Mouse (Mus musculus): ENCODE results near the gene Btg2. TPM values are rescaled to one million over a fixed set of nuclear protein-coding genes. Genes with fewer than 3 reads are reported as not detected.

Gene Btg2
- polyA plus RNA-seq, 1 experiment from 2014 or later: 26.1 TPM

DNA sequence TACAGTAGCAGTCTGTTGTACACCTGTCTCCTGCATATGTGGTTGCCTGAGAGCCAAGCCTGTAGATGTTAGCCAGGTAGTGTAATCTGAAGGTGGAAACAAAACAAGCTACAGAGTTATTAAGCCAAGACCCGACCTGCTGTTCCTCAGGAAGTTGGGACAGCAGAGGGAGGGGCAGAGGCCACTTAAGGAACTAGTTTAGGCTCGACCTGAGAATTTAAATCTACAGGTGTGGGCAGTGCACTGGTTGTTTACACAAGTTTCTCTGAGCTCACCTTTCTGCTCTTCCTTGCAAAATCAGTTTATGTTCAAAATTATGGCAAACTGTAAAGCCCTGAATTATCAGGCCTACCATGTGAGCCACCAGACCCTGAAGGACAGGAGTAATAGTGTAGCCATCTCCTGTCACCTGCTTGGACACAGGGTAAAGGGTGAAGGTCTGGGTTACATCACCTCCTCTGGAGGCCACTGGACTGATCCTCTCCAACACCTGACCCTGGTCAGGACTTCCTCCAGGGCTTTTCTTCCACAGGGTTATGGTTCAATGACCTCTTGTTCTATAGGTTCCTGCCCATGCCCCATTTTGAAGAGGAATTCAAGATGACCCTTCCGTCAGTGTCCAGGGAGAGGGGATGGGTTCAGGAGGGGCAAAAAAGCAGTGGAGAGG, 27.0 kb upstream of the Btg2 start:
- Histone ChIP-seq H3K36me3 (no peaks in the 10 kb centered on the region), H3K27me3 (ENCODE audit: insufficient read depth, poor library complexity, severe bottlenecking) (peaks cover 19% of the 10 kb centered on the region), H3K4me3 (no peak overlapping the region), H3K27ac (0 out of 2 replicates have a peak overlapping the region, but pooled peaks have one; percentile 42), H3K9me3 (no peaks in the 10 kb centered on the region), H3K4me1 (peaks cover 13% of the 10 kb centered on the region)
- no peak for DNase-seq (ENCODE audit: low spot score)
- 56% methylated on average over 3 of the region's 3 CpGs for WGBS

DNA sequence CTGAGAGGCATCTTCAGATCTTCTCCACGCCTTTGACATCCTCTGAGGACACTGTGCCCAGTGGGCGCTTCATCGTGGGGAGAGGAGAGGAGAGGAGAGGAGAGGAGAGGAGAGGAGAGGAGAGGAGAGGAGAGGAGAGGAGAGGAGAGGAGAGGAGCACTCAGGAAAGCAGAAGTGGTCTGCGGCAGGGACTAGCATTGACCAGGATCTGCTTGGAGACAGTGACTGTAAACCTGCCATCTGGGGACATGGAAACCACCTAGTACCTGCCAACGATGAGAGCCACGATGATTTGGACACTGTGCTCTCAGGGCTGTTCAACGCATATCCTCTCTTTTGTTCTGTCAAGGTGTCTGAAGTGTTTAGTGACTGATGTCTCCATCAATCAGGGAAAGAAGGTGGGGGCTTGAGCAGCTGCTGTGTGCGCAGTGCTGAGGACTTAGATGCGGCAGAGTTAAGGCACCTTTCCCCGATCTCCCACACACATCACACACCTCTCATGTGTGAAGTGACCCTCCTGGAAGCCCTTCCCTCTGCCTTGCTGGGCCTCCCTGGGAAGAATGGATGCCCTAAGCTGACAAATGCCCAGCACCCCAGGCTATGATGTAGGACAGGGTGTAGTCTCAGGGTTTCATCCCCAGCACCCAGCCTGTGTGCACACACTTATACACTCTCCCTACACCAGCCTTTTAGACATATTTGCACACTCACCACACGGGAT, 26.3 kb upstream of the Btg2 start:
- DNase-seq (ENCODE audit: low spot score): no peak
- WGBS: 67% methylated on average over 11 of the region's 11 CpGs
- H3K27me3 ChIP-seq (ENCODE audit: insufficient read depth, poor library complexity, severe bottlenecking): peaks cover 19% of the 10 kb centered on the region
- H3K4me1 ChIP-seq: peaks cover 20% of the 10 kb centered on the region
- 0 out of 2 replicates have a peak overlapping the region, but pooled peaks have one; percentile 42 for H3K27ac ChIP-seq
- no peak overlapping the region for H3K4me3 ChIP-seq
- H3K36me3 ChIP-seq: no peaks in the 10 kb centered on the region
- H3K9me3 ChIP-seq: no peaks in the 10 kb centered on the region

DNA sequence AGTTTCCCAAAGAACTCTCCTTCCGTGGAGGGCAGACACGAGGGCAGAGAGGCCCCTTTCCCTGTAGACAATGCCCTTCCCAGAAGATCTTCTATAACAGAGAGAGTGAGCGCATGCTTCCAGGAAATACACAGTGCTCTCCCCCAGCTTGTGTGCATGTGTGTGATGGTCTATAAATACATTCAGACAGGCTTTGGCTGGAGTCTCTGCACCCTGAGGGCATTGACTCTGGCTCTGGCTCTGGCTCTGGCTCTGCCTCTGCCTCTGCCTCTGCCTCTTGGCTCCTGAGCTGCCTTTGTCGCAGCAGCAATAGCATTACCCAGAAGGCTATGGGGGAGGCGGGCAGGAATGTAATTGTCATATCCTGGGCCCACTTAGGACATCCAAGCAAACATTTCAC, 24.9 kb upstream of the Btg2 start:
- Histone ChIP-seq H3K9me3 (no peaks in the 10 kb centered on the region), H3K27me3 (ENCODE audit: insufficient read depth, poor library complexity, severe bottlenecking) (peaks cover 19% of the 10 kb centered on the region), H3K36me3 (no peaks in the 10 kb centered on the region), H3K27ac (peak overlapping the region; percentile 65; the same call in 1 of the 2 replicates), H3K4me3 (no peak overlapping the region), H3K4me1 (peaks cover 31% of the 10 kb centered on the region)
- DNase-seq (ENCODE audit: low spot score): no peak
- WGBS: 69% methylated on average over 5 of the region's 5 CpGs

DNA sequence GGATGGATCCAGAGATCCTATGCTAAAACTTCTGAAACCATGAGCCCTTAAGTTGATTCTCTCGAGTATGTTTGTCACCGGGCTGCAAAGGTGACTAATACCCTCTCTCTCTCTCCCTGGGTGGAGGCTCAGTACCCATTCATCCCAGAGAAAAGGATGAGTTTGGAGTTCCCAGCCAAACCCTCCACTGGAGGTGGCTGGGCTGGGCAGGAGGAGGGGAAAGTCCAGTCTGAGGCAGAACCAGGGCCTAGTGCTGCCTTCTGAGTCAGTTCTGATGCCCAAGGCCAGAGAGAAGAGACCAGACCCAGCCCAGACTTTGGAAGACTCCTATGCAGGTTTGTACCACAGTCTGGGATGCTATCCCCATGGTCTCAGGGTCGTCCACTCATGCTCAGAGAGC, 22.7 kb upstream of the Btg2 start:
- no peaks in the 10 kb centered on the region for H3K9me3 ChIP-seq
- H3K27me3 ChIP-seq (ENCODE audit: insufficient read depth, poor library complexity, severe bottlenecking): peaks cover 15% of the 10 kb centered on the region
- DNase-seq (ENCODE audit: low spot score): no peak
- WGBS: 78% methylated on average over 3 of the region's 3 CpGs
- no peak overlapping the region for H3K4me3 ChIP-seq
- H3K27ac ChIP-seq: peak overlapping the region; percentile 47
- H3K36me3 ChIP-seq: no peaks in the 10 kb centered on the region
- H3K4me1 ChIP-seq: peaks cover 54% of the 10 kb centered on the region

DNA sequence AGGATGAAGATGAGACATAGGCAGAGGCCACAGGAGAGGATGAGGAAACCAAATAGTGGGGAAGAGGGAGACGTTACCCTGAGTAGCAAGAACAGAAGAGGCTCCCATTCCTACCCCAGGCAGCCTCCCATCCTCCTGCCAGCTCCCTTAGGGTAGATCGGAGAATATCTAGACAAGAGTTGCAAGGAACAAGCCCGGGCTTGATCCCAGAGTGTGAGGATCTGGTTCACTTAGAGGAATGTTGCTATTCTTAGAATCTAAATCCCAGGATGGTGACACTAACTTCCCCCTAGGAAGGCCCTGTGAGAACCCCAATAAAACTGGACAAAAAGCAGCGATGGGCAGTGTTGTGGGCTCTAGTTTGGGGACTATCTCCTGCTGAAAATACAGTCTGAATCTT, 22.0 kb upstream of the Btg2 start:
- no peak overlapping the region for H3K4me3 ChIP-seq
- H3K27me3 ChIP-seq (ENCODE audit: insufficient read depth, poor library complexity, severe bottlenecking): peaks cover 15% of the 10 kb centered on the region
- 61% methylated on average over 4 of the region's 4 CpGs for WGBS
- peaks cover 61% of the 10 kb centered on the region for H3K4me1 ChIP-seq
- no peaks in the 10 kb centered on the region for H3K36me3 ChIP-seq
- DNase-seq (ENCODE audit: low spot score): no peak
- H3K9me3 ChIP-seq: no peaks in the 10 kb centered on the region
- peak overlapping the region; percentile 93 for H3K27ac ChIP-seq

DNA sequence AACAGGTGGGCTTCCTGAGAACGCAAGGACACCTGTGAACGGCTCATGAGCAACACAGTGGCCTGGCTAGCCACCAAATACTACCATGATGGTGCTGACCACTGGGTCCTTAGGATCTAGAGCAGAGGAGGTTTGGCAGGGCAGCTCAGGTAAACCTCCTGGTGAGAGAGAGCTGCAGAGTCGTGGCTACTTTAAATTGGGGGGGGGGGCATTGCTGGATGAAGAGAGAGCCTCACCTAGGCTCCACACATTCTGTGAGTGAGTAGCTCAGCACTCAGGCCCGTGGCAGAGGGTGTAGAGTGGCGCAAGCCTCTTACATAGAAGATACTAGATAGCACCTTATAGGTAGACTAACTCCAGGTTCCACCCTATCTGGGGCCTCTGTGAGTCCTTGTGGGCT, 21.5 kb upstream of the Btg2 start:
- Histone ChIP-seq H3K9me3 (no peaks in the 10 kb centered on the region), H3K27ac (peak overlapping the region; percentile 93), H3K36me3 (no peaks in the 10 kb centered on the region), H3K27me3 (ENCODE audit: insufficient read depth, poor library complexity, severe bottlenecking) (peaks cover 13% of the 10 kb centered on the region), H3K4me1 (peaks cover 59% of the 10 kb centered on the region), H3K4me3 (no peak overlapping the region)
- no peak for DNase-seq (ENCODE audit: low spot score)
- 76% methylated on average over 5 of the region's 5 CpGs for WGBS

DNA sequence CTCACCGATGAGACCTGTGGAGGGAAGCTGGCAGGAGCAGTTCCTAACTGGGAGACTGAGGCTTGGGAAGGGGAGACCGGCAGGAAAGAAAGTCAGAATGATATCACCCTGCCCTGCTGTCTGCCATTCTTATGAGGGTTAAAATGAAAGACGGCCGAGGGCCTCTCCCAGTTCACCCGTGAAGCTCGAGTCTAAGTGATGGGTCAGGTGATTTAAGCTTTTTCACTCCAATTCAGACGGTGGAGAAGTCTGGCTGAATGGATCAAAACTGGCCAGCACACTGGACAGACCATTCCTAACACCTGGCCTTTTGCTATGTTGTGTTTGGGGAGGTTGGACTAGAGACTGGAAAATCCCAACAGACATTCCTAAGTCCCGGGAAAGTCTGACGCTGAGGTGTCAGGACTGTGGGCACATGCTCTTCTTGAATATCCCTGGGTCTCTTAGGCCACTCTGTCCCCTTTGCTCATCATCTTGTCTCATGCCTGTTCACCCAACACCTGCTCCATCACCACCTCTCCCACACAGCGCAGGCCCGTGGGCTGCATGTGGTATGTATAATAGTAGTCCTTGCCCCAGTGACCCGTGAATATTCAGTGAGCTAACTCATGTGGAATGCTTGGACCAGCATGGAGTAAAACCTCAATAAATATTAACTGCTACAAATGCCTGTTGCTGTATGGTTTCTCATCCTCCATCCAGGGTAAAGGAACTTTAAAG, 20.8 kb upstream of the Btg2 start:
- H3K27ac ChIP-seq: peak overlapping the region; percentile 93

DNA sequence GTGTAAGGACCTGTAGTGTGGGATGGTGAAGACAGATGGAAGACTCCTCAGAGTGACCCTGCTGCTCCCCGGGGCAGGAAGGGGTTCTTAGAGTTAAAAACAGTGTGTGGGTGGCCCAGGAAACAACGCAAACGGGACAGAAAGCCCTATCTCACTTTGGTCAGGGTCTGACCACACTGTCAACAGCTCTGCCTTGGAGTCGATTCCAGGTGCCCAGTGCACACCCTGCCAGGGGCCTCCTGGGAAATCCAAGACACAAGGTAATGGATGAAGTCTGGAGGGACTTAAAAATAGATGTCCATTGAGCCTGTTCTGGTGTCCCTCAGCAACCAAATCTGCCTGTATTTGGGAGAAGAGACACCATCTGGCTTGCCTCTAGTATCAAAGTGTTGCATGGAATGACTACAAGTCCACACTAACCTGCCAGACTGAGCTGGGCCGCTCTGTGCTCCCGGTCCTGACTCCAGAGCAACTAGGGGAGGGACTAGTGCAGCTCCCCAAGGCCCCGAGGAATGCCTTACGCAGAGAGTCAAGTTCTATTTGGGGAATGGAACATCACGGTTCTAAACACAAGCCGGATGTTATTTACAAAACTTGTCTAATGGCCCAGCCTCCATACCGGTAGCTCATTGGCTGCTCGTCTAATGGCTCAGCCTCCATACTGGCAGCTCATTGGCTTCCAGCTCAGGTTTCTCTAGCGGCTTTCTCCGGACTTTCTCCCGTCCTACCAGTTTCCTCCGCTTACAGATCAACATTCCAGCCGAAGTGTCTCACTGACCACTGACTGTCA, 20.0 kb upstream of the Btg2 start:
- Histone ChIP-seq H3K4me3 (peak overlapping the region; percentile 55), H3K9me3 (no peaks in the 10 kb centered on the region), H3K27ac (peak overlapping the region; percentile 93), H3K27me3 (ENCODE audit: insufficient read depth, poor library complexity, severe bottlenecking) (peaks cover 12% of the 10 kb centered on the region; the same call in 1 of the 2 replicates), H3K36me3 (no peaks in the 10 kb centered on the region), H3K4me1 (peaks cover 70% of the 10 kb centered on the region)
- peak; percentile 97 for DNase-seq (ENCODE audit: low spot score)
- 1% methylated on average over 17 of the region's 17 CpGs for WGBS

More for the DNA sequence above, 20.8 kb upstream of the Btg2 start:
- 21% methylated on average over 12 of the region's 12 CpGs for WGBS
- peaks cover 65% of the 10 kb centered on the region for H3K4me1 ChIP-seq
- no peaks in the 10 kb centered on the region for H3K36me3 ChIP-seq
- H3K4me3 ChIP-seq: peak overlapping the region; percentile 55
- DNase-seq (ENCODE audit: low spot score): no peak
- H3K9me3 ChIP-seq: no peaks in the 10 kb centered on the region
- H3K27me3 ChIP-seq (ENCODE audit: insufficient read depth, poor library complexity, severe bottlenecking): peaks cover 13% of the 10 kb centered on the region; the same call in 1 of the 2 replicates

DNA sequence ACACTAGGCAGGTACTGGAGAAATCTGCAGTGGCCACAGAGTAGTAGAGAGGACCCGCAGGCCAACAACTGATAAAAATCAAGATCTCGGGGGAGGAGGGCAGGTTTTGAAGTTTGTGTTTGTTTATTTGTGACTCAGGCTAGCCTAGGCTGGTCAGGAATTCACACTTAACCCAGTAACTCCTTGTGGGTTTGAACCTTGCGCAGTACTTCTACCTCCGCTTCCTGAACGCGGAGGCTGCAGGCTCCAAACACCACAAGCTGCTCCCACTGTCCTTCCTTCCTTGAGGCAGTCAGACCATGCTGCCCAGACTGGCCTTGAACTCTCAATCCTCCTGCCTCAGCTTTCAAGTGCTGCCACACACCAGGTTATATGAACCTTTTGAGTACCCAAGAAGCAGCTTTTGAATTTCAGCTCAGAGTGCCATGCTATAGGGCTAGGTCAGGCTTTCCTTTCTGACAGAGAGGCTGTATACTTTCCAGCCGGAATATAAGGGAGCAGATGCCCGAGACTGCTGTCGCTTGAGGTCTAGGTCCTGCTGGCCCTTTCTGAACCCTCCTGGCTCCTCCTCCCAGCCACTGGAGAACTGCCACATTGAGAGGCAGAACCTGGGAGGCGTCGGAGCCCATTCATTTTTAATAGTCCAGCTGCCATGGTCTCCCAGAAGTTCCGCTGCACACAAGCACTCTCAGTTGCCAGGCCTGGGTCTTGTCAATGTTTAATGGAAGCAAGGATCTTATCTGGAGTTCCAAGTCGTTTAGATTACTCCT, 19.2 kb upstream of the Btg2 start:
- DNase-seq (ENCODE audit: low spot score): no peak
- Histone ChIP-seq H3K9me3 (no peaks in the 10 kb centered on the region), H3K27ac (peak overlapping the region; percentile 93), H3K4me1 (peaks cover 73% of the 10 kb centered on the region), H3K36me3 (no peaks in the 10 kb centered on the region), H3K27me3 (ENCODE audit: insufficient read depth, poor library complexity, severe bottlenecking) (peaks cover 12% of the 10 kb centered on the region; the same call in 1 of the 2 replicates), H3K4me3 (peak overlapping the region; percentile 55)
- 37% methylated on average over 13 of the region's 13 CpGs for WGBS

DNA sequence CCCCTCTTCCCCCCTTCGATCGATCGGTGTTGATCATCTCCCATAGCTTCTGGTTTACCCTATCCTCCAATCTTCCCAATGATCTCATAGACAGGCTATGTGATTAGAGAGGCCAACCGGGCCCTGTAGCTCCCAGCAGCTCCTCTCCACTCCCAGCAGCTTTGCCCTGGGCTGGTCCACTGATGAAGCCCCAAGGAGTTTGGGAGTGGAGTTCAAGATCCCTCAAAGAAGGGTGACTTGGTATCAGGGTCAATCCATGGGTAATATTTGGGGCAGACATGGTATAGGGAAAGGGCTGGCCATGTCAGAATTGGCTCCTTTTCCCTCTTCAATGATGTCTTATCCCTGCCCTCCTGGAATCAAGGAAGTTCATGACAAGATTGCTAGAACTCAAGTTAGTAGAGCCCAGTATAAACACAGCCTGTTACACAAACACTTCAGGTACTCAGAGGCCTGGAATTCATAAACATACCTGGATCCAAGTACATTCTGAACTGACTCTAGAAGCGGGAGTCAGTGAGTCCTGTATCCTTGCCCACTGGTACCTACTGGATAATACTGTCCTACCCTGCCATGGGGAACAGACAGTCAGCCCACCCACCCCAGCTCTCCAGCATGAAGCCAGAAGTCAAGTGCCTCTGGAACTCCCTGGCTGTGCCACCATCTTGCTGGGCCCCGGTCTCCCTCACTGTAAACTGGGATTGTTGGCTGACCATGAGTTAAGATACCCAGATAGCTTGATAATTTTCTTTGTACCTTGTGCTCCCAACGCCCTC, 18.3 kb upstream of the Btg2 start:
- Histone ChIP-seq H3K27ac (peak overlapping the region; percentile 93), H3K36me3 (no peaks in the 10 kb centered on the region), H3K27me3 (ENCODE audit: insufficient read depth, poor library complexity, severe bottlenecking) (peaks cover 12% of the 10 kb centered on the region; the same call in 1 of the 2 replicates), H3K4me3 (no peak overlapping the region), H3K4me1 (peaks cover 82% of the 10 kb centered on the region), H3K9me3 (no peaks in the 10 kb centered on the region)
- 86% methylated on average over 7 of the region's 7 CpGs for WGBS
- no peak for DNase-seq (ENCODE audit: low spot score)

DNA sequence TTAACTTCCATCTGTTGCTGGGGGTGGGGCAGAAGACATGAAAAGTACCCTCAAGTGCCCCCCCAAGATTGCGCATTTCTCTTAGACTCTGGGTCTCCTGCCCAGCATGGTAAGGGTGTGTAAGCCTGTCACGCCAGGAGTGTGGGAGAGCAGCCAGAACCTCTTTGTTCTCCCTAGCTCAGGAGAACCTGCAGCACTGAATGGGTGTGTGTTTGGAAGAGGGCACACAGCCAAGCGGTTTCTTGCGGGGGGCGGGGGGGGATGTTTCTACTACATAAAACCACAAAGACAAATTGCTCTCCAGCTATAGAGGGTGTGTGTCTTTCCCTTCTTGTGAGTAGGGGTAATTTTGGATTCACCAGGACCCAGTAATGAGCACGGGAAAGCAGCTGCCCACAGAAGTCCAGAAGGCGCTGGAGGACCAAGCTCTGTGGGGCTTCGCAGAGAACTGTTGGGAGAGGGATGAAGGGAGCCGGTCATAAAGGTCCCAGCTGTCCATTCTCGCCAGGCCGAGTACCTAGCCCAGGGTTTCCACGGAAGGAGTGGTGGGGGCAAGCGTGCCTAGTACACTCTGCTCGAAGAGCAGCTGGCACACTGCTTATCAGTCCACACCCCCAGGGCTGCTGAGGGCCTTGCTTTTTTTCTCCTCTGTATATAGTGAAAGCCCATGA, 17.5 kb upstream of the Btg2 start:
- 68% methylated on average over 14 of the region's 14 CpGs for WGBS
- Histone ChIP-seq H3K4me1 (peaks cover 90% of the 10 kb centered on the region), H3K36me3 (no peaks in the 10 kb centered on the region), H3K9me3 (no peaks in the 10 kb centered on the region), H3K27ac (peak overlapping the region; percentile 93; the same call in 1 of the 2 replicates), H3K27me3 (ENCODE audit: insufficient read depth, poor library complexity, severe bottlenecking) (peaks cover 12% of the 10 kb centered on the region; the same call in 1 of the 2 replicates), H3K4me3 (no peak overlapping the region)
- no peak for DNase-seq (ENCODE audit: low spot score)

All from heart, embryonic 10.5 days (tissue).